Mouse (Mus musculus): Measurements from ENCODE around the gene Evl.
"Not testable (repeated sequence)": the region's sequence is repeated elsewhere in the genome, so short reads cannot be mapped to it uniquely, and the experiment has no call there.

Evl gene

DNA sequence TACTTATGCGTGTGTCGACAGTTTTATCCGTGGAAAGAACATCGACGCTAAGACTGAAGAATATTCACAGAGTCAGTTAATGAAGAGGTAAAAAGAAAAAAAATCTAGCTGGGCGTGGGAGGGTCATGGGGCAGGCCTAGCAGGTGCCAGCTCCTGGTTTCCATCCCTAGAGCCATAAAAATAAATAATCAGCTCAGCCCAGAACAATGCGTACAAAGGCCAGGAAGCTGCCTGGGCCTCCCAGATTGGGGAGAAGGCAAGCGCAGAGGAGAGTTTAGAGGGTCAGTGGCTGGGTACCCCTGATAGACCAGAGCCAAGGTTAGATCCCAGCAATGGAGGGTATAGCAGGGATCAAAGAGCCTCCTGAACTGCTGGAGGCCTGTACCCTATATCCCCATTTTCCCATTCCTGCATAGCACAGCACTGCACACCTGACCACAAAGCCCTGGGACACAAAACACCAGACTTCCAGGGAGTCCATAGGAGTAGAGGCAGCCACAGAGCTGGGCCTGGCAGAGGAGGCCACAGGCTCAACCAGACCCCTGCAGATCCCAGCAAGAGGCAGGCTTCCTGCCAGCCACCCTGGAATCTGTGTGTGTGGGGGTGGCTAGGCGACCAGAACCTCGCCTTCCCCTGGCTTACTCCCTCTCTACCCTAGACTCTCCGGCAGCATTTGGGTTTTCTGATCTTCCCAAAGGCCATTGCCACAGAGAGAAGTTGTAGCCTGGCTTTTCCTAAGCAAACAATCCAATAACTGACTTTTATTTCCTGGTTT, 144.4 kb downstream of the Evl start:
- DNase-seq (ENCODE audit: low spot score in 2 of 2) = no peak

DNA sequence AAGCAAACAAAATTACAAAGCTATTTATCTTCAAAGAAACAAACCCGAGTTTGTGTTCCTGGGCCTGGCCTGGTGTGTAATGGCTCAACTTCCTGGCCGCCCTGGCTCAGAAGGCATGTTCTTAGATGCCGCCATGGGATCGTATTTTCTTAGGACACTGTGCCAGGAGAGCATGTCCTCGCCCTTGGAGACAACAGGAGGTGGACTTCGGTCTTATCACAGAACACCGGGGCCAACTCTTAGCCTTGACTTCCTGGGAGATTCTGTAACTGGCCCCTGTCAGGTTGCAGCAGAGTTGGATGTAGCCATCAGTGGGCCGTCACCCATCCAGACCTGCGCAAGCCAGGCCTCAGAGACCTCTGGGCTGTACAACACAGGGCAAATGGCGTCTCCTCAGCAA, 145.1 kb downstream of the Evl start:
- DNase-seq (ENCODE audit: low spot score in 2 of 2) = no peak

DNA sequence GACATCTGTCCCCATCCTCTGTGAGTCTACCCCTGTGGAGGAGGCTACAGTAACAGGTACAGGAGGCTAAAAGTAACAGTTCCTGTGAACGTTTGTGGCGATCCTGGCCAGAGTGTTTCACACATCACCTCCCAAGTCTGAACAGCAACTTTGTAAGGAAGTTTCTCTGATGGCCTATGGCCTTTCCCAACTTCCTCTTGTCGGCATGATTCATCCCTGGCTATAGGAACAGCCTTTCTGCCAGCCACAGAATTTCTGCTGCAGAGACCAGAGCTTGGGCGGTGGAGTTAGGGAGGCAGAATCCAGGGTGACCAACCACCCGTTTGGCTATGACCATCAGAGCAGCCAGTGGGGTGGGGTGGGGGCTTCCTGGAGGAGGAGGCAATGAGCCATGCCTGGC, 145.5 kb downstream of the Evl start:
- no peak for DNase-seq (ENCODE audit: low spot score in 2 of 2)

DNA sequence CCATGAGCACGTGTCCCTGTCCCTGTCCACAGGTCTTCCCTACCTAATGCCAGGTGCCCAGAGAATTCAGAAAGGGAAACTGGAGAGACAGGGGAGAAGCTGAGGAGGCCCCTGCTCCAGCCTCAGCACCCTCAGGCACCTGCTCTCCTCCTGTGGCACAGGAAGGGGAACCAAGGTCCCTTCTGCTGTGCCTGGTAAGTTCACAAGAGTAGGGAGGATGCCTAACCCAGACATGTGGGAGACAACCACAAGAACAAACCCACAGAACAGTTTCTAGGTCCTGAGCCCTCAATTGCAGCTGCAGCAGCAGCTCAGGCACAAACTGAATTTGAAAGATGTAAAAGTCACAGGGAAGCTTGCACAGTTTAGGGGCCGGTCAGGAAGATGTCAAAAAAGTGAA, 146.7 kb downstream of the Evl start:
- DNase-seq (ENCODE audit: low spot score in 2 of 2) = no peak

DNA sequence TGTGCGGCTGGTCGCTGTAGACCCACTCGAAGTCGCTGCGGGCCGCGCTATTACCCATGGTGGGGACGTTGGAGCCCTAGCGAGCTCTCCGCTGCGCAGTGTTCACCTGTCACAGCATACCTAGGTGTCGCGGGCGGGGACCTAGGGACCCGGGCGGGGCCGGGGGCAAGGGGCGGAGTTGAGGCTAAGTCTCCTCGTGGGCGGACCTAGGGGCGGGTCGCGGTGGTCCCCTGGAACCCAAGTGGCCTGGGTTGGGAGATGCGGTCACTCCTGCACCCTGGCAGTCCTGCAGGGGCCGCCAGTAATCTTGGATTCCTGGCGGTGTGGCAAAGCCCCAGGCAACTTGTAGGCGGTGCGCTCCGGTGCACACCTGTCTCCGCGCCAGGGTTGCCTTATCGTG, 147.7 kb downstream of the Evl start, which contains the start of gene Degs2:
TSS of gene Degs2 (minus strand) at position 131 of the 400 bp plus-strand sequence.
- no peak for DNase-seq (ENCODE audit: low spot score in 2 of 2)

DNA sequence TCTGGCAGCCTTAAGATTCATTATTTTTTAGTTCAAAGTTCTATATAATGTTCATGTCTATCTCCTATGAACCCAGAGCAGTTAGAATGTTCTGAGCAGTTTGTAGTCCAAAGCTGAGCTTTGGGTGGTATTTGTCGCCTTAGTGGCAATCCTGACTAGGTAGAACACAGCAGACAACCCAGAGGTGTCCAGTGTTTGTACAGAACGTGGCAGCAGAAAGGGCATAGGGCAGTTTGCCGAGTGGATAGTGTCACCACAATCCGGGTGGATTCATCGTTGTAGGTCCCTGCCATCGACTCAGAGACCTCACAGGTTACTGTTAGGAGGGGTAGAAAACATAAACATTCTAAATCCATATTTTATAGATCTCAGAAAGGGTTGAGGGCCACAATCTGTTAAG, 151.0 kb downstream of the Evl start:
- no peak for DNase-seq (ENCODE audit: low spot score in 2 of 2)

DNA sequence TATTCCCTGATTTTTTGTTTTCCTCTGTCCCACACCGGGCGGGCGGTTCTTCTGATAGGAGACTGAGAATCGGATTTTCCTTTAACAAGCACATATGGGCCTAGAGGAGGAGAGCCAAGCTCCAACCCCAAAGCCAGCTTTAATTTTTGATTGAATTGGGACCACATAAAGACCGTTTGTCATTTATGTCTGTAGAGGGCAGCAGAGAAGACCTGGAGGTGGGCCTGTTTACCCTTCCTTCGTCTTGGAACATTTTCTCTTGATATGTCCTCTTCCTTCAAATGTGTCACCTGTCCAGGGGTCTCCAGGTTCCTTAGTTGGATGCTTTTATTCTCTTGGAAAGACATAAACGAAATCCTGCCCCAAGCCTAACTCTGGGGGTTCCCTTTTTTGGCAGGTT, 151.6 kb downstream of the Evl start:
- DNase-seq (ENCODE audit: low spot score in 2 of 2) = no peak

DNA sequence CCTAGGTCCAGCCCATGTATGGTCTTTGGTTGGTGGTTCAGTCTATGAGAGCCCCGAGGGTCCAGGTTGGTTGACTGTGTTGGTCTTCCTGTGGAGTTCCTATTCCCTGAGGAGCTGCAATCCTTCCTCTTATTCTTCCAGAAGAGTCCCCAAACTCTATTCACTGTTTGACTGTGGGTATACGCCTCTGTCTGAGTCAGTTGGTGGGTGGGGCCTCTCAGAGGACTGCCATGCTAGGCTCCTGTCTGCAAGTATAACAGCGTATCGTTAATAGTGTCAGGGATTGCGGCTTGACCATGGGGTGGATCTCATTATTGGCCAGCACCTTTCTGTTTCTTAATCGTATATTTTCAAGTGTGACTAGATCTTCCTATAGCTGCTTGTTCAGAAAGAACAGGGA, 154.9 kb downstream of the Evl start:
- DNase-seq (ENCODE audit: low spot score in 2 of 2) = no peak

DNA sequence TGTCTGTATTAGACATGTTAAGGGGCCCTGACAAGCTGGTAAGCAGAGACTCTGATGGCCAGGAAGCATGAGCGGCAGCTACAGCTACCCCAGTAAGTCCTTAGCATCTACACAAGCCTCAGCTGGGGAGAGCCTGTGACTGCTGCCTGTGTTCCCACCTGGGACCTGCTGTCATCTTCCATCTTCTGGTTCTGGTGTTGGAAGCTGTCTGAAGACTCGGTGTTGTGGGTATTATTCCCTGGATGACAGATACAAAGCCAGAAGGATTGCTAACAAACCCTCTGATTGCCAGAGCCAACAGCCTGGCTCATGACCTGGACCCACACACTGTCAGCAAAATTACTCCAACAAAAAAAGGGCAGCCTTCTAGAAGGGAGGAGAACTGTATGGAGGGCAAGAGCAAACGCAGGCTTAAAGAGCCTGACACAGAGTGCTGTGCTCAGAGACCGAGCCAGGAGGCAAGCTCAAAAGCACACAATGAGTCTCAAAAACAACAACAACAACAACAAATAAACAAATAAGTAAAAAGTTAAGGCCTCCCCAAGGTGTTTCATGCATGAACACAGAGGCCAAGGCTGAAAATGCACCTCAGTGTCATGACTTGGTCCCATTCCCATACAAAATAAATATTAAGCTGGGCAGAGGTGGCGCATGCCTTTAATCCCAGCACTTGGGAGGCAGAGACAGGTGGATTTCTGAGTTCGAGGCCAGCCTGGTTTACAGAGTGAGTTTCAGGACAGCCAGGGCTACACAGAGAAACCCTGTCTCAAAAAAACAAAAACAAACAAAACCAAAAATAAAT, 155.6 kb downstream of the Evl start:
- no peak for DNase-seq (ENCODE audit: low spot score in 2 of 2)

DNA sequence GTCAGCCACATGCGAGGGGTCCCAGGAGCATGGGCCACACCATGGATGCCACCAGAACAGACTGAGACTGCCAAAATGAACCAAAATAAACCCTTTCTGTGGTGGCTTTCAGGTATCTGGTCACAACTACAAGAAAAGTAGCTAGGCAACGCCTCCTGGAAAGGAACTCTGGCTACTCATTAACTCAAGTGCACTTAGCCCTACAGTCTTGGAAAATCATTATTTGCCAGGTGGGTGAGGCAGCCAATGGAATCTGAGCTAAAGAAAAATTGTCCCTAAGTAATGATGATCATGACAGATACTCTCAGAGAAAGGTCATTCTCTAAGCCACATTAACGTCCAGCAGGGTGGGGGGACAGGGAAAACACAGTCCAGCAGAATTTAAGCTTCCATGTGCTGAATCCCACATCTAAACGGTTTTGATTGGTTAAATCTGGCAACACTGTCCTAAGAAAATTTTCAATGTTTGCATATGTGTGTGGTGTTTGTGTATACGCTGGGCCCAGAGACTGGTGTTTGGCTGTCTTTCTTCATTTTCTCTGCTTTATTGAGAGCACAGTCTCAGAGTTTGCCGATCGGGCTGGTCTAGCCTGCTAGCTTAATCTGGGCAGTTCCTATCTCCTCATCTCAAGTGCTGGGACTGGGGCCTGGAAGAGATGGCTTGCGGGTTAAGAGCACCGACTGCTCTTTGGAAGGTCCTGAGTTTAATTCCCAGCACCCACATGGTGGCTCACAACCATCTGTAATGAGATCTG, 156.5 kb downstream of the Evl start:
- no peak for DNase-seq (ENCODE audit: low spot score in 2 of 2)

DNA sequence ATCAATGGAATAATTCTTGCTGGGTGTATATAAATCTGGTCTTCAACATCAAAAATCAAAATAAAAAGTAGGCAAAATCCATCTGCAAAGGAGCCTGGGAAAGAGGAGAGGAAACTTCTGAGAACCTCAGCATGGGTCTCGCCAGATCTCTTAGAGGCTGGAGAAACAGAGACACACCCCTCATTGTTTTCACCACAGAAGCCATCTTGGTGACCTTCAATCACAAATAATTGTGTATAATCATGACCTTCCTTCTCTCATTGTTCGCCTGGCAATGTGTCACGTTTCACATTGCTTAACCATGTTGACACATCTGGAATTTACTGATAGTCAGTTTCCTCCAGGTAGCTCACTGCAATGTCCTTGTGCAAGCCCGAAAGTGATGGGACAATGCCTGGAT, 158.0 kb downstream of the Evl start:
- no peak for DNase-seq (ENCODE audit: low spot score in 2 of 2)

DNA sequence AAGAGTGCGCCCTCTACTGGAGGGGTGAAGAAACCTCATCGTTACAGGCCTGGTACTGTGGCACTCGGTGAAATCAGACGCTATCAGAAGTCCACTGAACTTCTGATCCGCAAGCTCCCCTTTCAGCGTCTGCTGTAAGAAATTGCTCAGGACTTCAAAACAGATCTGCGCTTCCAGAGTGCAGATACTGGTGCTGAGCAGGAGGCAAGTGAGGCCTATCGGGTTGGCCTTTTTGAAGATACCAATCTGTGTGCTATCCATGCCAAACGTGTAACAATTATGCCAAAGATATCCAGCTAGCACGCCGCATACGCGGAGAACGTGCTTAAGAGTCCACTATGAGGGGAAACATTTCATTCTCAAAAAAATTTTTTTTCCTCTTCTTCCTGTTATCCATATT, 159.5 kb downstream of the Evl start:
- DNase-seq (ENCODE audit: low spot score in 2 of 2) = not testable (repeated sequence)

DNA sequence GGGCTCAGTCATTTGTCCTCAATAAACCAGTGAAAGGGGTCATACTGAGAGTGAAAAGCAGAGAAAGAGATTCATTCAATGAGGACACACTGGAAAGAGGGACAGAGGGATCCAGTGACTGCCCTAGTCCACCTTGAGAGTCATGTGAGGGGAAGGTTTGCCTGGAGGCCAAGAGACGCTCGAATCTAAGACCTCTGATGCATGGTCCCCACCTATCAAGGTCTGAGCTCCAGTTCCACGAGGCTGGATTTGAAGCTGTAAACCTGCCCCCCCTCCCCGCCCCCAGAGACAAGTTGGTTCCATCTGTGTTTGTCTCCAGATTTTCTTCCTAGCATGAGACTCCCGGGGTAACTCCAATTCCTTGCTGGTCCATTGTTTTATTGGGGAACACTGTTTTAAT, 161.3 kb downstream of the Evl start:
- DNase-seq (ENCODE audit: low spot score in 2 of 2) = no peak

DNA sequence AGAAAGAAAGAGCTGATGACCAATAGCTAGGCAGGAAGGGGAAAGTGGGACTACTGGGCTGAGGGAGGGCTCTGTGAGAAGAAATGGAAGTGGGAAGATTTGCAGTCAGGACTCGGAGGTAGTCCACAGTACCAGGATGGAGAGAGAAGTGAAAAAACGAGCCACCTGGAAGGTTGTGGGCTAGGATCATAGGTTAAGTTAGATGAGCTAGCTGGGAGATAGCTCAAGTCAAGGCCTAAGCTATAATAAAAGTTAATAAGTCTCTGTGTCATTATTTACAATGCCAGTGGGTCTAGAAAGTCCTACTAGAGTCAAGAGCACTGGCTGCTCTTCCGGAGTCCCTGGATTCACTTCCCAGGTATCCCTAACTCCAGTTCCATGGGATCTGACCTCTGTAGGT, 164.0 kb downstream of the Evl start:
- no peak for DNase-seq (ENCODE audit: low spot score in 2 of 2)

DNA sequence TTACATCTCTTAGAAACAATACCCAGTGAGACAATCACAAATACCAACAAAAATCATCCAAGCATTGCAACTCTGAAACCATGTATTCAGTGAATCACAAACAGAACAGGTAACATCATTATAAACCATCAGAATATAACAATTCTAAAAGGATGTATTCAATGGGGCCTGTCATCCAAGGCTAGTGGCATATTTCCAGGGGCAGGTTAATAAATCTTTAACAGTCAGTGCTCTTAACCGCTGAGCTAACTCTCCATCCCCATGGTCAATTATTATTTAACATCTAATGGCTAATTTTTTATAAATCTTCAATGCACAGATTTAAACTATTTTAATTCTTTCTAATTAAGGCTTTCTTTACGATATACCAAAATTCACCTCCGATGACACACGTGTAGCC, 167.9 kb downstream of the Evl start:
- DNase-seq (ENCODE audit: low spot score in 2 of 2) = no peak

DNA sequence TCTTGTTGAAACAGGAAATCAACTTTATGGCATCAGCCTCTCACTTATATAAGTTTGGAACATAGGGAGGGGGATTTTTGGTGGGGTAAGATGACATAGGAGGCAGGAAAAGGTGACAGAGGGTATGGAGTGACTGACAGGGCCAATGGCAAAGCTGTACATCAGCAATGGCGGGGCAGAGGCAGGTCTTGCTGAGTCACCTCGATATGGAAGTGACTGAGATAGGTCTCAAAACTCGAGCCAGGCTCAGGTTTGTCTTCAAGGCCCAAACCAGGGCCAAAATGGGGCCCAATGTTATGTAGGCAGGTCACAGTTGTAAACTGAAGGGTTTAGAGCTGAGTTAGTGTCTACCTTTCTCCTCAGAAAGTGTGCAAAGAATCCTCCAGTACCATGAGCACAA, 169.3 kb downstream of the Evl start:
- DNase-seq (ENCODE audit: low spot score in 2 of 2) = no peak

DNA sequence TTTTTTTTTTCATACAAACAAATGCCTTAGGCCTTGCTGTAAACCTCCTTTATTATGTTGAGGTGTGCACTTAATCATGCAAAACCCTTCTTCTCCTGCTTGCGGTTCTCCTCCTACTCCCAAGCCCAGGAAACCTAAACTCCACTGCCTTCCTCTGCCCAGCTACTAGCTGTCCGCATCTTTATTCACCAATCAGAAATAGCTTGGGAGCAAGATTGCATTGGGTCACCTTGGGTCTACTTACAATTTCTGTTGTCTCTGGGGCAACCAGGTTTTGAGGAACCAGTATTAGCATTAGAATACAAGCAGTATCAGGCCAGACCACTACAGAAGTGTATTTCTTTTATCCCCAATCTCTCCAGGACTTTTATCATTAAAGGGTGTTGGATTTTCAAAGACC, 179.9 kb downstream of the Evl start:
- no peak for DNase-seq (ENCODE audit: low spot score in 2 of 2)

DNA sequence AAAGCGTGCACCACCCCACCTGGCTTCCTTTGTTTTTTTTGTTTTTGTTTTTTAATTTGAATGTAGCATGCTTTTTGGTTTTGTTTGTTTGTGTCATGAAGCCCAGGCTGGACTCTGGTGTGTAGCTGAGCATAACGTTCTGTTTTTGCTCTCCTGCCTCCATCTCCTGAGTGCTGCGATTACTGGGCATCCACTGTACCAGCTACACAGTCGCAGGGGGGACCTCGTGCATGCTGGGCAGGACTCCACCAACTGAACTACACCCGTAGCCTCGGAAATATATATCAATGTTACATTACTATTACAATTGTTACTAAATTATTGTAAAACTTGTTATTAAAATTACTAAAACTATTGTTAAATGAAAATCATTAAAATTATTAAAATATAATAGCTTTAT, 183.3 kb downstream of the Evl start:
- no peak for DNase-seq (ENCODE audit: low spot score in 2 of 2)
